Mouse (Mus musculus) MEL (cell line): ENCODE measurements at regions not wholly inside any gene's neighbourhood (a gene's known extent, or its start where the extent isn't known, plus 50 kb on each side); places are given as distances from the start of the nearest gene placed in this dataset.

Experiments used
- BHLHE40 ChIP-seq: IDR thresholded peaks from 2 replicates; pipeline ENCODE4 v1.6.1; 2012; ENCODE audit warnings: low read depth, mild to moderate bottlenecking, inconsistent platforms, low read length, improper control_type of control experiment, borderline replicate concordance
- CHD2 ChIP-seq: IDR thresholded peaks from 2 replicates; pipeline ENCODE4 v1.6.1; 2011; ENCODE audit warnings: low read length, improper control_type of control experiment
- EP300 ChIP-seq, 2 experiments: IDR thresholded peaks; 2 replicates each; pipeline ENCODE4 v1.6.1; 2011; ENCODE audit warnings: improper control_type of control experiment in 2 of 2, low read length in 2 of 2, low read depth in 1 of 2, mild to moderate bottlenecking in 1 of 2
- ETS1 ChIP-seq: IDR thresholded peaks from 2 replicates; pipeline ENCODE4 v1.6.1; 2012; ENCODE audit warnings: low read depth, mild to moderate bottlenecking, inconsistent platforms, low read length, improper control_type of control experiment, moderate library complexity
- MAFK ChIP-seq: IDR thresholded peaks from 2 replicates; pipeline ENCODE4 v1.6.1; 2011; ENCODE audit warnings: low read depth, mild to moderate bottlenecking, low read length, improper control_type of control experiment, borderline replicate concordance
- MEF2A ChIP-seq: IDR thresholded peaks from 2 replicates; pipeline ENCODE4 v1.6.1; 2014; ENCODE audit warnings: low read depth, mild to moderate bottlenecking, inconsistent platforms, low read length, improper control_type of control experiment; ENCODE audit not compliant: poor library complexity, insufficient replicate concordance, severe bottlenecking; ENCODE audit errors: extremely low read depth
- POLR2A ChIP-seq, 2 experiments: IDR thresholded peaks; 2 replicates each; pipeline ENCODE4 v1.6.1; 2011 to 2012; ENCODE audit warnings: low read length in 2 of 2, mild to moderate bottlenecking in 2 of 2, control low read depth in 1 of 2, improper control_type of control experiment in 1 of 2, low read depth in 1 of 2, moderate library complexity in 1 of 2; ENCODE audit not compliant: control insufficient read depth in 1 of 2, insufficient read depth in 1 of 2, poor library complexity in 1 of 2
- RCOR1 ChIP-seq: IDR thresholded peaks from 2 replicates; pipeline ENCODE4 v1.6.1; 2012; ENCODE audit warnings: low read depth, mild to moderate bottlenecking, inconsistent platforms, low read length, improper control_type of control experiment
- TCF12 ChIP-seq: IDR thresholded peaks from 2 replicates; pipeline ENCODE4 v1.6.1; 2014; ENCODE audit warnings: low read depth, mild to moderate bottlenecking, inconsistent platforms, low read length, improper control_type of control experiment, moderate library complexity
- UBTF ChIP-seq: IDR thresholded peaks from 2 replicates; pipeline ENCODE4 v1.6.1; 2012; ENCODE audit warnings: low read depth, mild to moderate bottlenecking, inconsistent platforms, low read length, improper control_type of control experiment, moderate library complexity, borderline replicate concordance; ENCODE audit not compliant: insufficient read depth

DNA sequence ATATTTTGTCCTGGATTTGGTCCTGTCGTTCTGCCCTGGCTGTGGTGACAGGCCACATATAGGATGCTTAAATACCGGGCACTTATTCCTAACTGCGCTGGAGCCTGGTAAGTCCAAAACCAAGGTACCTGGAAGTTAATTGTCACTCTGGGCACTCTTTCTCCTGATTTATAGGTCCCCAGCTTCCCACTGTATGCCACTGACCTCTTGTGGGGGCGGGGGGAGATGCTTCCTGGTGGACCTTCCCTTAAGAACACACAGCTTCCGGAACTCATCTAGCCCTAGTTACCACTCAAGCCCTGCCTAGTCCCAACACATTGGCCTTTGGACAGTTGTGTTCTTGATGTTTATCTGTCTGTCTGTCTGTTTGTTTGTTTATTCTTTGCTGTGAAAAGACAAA lies 165.3 kb upstream of the Ppp2r2d start:
- no peak for TF ChIP-seq POLR2A (IDR thresholded peaks at IDR 0.05; ENCODE audit: control insufficient read depth in 1 of 2, insufficient read depth in 1 of 2, low read depth in 1 of 2, low read length in 2 of 2, poor library complexity in 1 of 2)
- no peak for TF ChIP-seq TCF12
- TF ChIP-seq MAFK = no peak
- no peak for TF ChIP-seq MEF2A
- no peak for TF ChIP-seq BHLHE40
- TF ChIP-seq RCOR1 = no peak
- TF ChIP-seq ETS1 = no peak
- TF ChIP-seq CHD2 = no peak
- TF ChIP-seq UBTF = no peak
- no peak for TF ChIP-seq EP300 (IDR thresholded peaks at IDR 0.05; ENCODE audit: low read depth in 1 of 2, low read length in 2 of 2)
